Mouse (Mus musculus): ENCODE measurements around the gene Syngap1.
A peak's percentile ranks its signal among the peaks of the same experiment; 100 is the strongest.
"Not testable (repeated sequence)": the region's sequence is repeated elsewhere in the genome, so short reads cannot be mapped to it uniquely, and the experiment has no call there.

Gene Syngap1

GRCm38 (mm10) chr17:26953726-26954125, 12.7 kb downstream of the Syngap1 start:
- DNase-seq (ENCODE audit: low read depth, low spot score), result peak; percentile 57

- no peak for DNase-seq (ENCODE audit: low read depth, low spot score)
Observed at GRCm38 (mm10) chr17:26956309-26956708, 15.3 kb downstream of the Syngap1 start.

GRCm38 (mm10) chr17:26956895-26957294, 15.8 kb downstream of the Syngap1 start:
- no peak for DNase-seq (ENCODE audit: low read depth, low spot score)

GRCm38 (mm10) chr17:26957872-26958271, 16.8 kb downstream of the Syngap1 start:
- no peak for DNase-seq (ENCODE audit: low read depth, low spot score)

- peak; percentile 81 for DNase-seq (ENCODE audit: low read depth, low spot score)
Observed at GRCm38 (mm10) chr17:26958880-26959279, 17.8 kb downstream of the Syngap1 start.

GRCm38 (mm10) chr17:26959815-26960214, 18.8 kb downstream of the Syngap1 start:
- no peak for DNase-seq (ENCODE audit: low read depth, low spot score)

- no peak for DNase-seq (ENCODE audit: low read depth, low spot score)
Observed at GRCm38 (mm10) chr17:26961572-26962240, 20.7 kb downstream of the Syngap1 start.

- peak; percentile 78 for DNase-seq (ENCODE audit: low read depth, low spot score)
Observed at GRCm38 (mm10) chr17:26966993-26967392, 25.9 kb downstream of the Syngap1 start.

- DNase-seq (ENCODE audit: low read depth, low spot score), result no peak
Observed at GRCm38 (mm10) chr17:26967477-26967876, 26.4 kb downstream of the Syngap1 start.

GRCm38 (mm10) chr17:26968200-26968611, 27.2 kb downstream of the Syngap1 start:
- DNase-seq (ENCODE audit: low read depth, low spot score), result peak; percentile 75

GRCm38 (mm10) chr17:26969257-26969656, 28.2 kb downstream of the Syngap1 start:
- no peak for DNase-seq (ENCODE audit: low read depth, low spot score)

GRCm38 (mm10) chr17:26970221-26970620, 29.2 kb downstream of the Syngap1 start:
- no peak for DNase-seq (ENCODE audit: low read depth, low spot score)

- DNase-seq (ENCODE audit: low read depth, low spot score), result no peak
Observed at GRCm38 (mm10) chr17:26971247-26971905, 30.3 kb downstream of the Syngap1 start.

- no peak for DNase-seq (ENCODE audit: low read depth, low spot score)
Observed at GRCm38 (mm10) chr17:26972107-26972506, 31.1 kb downstream of the Syngap1 start.

GRCm38 (mm10) chr17:26972703-26973574, 31.9 kb downstream of the Syngap1 start, which contains the start of gene Zbtb9:
Gene Zbtb9 (plus strand): TSS chr17:26973167.
- peak; percentile 98 for DNase-seq (ENCODE audit: low read depth, low spot score)

- no peak for DNase-seq (ENCODE audit: low read depth, low spot score)
Observed at GRCm38 (mm10) chr17:26974547-26974946, 33.5 kb downstream of the Syngap1 start.

GRCm38 (mm10) chr17:26975415-26975814, 34.4 kb downstream of the Syngap1 start:
- DNase-seq (ENCODE audit: low read depth, low spot score), result no peak

- DNase-seq (ENCODE audit: low read depth, low spot score), result not testable (repeated sequence)
Observed at GRCm38 (mm10) chr17:26977354-26977753, 36.3 kb downstream of the Syngap1 start.

GRCm38 (mm10) chr17:26979426-26979825, 38.4 kb downstream of the Syngap1 start:
- no peak for DNase-seq (ENCODE audit: low read depth, low spot score)

GRCm38 (mm10) chr17:26981050-26981449, 40.0 kb downstream of the Syngap1 start:
- DNase-seq (ENCODE audit: low read depth, low spot score), result no peak

- DNase-seq (ENCODE audit: low read depth, low spot score), result no peak
Observed at GRCm38 (mm10) chr17:26983382-26983781, 42.3 kb downstream of the Syngap1 start.

- no peak for DNase-seq (ENCODE audit: low read depth, low spot score)
Observed at GRCm38 (mm10) chr17:26985503-26986179, 44.6 kb downstream of the Syngap1 start.

All from brain, adult 2 months (tissue).